Mouse (Mus musculus): Measurements from ENCODE around the gene Parp6. TPM values are rescaled to one million over a fixed set of nuclear protein-coding genes. Genes with fewer than 3 reads are reported as not detected.

Parp6 gene
- total RNA-seq, 2 experiments from 2014 or later, result 210 to 217 TPM

DNA sequence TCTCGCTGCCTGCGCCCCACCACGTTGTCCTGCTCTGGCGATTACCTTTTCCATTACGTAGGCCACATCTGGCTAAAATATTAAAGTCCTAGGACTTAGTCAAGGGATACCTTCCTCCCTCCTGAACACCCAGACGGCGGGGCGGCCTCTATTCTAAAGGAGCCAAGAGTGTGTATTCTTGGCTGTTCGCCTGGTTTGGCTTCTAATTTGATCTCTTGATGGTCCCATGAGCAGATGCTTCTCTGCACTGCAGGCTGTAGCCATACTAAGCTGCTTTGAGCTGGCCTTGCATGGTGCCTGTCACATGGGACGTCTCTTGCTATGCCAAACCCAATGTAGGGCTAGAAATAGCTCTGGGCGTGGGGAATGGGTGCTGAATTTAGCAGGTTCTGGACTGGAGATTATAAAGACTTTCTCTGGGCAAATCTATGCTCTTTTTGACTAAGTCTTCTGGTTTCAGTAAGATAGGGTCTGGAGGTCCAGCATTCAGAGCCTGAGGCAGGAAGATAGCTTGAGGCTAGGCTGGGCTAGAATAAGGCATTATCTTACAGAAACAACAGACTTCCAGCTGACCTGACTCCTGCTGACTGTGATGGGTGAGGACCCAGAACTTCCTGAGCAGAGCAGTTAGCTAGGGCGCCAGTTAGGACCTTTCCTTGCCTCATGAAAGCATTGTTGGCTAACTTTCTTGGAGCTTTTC is 55.3 kb downstream of the Parp6 start:
- DNase-seq (ENCODE audit: extremely low spot score in 1 of 2, low spot score in 2 of 2), result no peak
- intact Hi-C loops (cut with DNase I), result no loop called here

GRCm38 (mm10) chr9:59673427-59673826 is 56.3 kb downstream of the Parp6 start:
- intact Hi-C loops (cut with DNase I), result no loop called here

DNA sequence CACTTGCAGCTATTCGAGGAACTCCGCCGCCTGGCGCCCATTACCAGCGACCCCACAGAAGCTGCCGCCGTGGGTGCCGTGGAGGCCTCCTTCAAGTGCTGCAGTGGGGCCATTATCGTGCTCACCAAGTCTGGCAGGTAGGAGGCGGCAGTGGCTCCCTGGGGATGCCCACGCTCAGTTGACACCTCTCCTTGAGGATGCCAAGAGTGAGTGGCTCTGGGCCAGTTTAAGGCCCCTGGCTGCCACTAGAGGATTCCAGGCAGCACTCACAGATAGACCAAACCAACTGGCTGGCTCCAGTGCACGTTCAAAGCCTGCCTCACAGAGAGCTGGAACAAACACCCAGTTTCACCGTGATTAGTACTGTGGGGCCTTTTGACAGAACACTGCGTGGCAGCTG is 58.5 kb downstream of the Parp6 start:
- no peak for DNase-seq (ENCODE audit: extremely low spot score in 1 of 2, low spot score in 2 of 2)
- intact Hi-C loops (cut with DNase I), result no loop called here

More at GRCm38 (mm10) chr9:59673427-59673826, 56.3 kb downstream of the Parp6 start:
- DNase-seq (ENCODE audit: extremely low spot score in 1 of 2, low spot score in 2 of 2), result no peak

DNA sequence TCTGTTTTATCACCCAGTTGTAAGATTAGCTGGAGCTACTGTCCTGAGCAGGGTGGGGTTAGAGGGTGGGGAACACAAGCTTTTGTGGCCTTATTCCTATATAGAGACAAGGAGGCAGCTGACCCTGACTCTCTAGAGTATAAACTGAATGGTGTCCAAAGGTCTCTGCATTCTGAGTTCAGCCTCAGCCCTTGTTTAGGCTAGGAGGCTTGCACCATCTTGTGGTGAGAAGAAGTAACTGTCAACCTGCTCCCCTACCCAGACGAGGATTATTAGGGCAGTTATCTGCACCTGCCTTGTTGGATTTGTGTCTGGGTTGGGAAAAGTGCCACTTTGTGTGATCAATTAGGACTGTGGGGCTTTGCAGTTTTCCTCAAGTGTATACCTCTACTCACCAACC is 61.2 kb downstream of the Parp6 start:
- no peak for DNase-seq (ENCODE audit: extremely low spot score in 1 of 2, low spot score in 2 of 2)
- intact Hi-C loops (cut with DNase I), result no loop called here

- intact Hi-C loops (cut with DNase I), result no loop called here
- DNase-seq (ENCODE audit: extremely low spot score in 1 of 2, low spot score in 2 of 2), result peak; percentile 58 to 89
Measured at GRCm38 (mm10) chr9:59679678-59680533, 62.8 kb downstream of the Parp6 start, which contains the start of gene Gramd2. Gene Gramd2 (plus strand): TSS chr9:59680144.

DNA sequence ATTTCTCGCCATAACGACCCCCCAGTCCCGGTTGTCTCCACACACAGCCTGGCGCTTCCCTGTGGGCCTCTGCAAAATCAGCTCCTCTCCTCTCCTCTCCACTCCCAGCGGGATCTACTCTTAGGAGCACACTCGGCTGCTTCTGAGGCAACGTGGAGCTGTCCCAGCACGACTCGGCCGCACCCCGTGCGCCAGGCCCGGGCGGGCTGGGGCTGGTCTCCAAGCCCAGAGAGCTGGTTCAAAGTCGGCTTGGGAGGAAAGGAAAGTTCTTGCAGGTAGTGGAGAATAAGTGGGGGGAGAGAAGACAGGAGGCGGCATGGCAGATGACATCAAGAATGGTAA is 63.4 kb downstream of the Parp6 start:
- intact Hi-C loops (cut with DNase I), result no loop called here
- DNase-seq (ENCODE audit: extremely low spot score in 1 of 2, low spot score in 2 of 2), result no peak

DNA sequence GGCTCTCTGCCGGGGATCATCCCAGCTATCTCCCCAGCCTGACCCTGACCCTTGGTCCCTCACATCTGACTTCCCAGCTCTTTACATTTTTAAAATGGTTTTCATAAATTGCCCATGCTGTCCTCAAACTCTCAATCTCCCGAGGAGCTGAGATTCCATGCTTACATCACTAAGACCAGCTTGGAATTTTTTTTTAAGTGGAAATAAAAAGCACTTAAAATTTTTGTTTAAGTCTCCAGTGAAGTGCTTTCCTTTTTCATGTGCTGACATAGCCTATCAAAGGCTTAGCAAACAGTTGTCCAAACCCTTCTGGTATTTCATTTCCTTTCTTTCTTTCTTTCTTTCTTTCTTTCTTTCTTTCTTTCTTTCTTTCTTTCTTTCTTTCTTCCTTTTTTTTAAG is 66.9 kb downstream of the Parp6 start:
- intact Hi-C loops (cut with DNase I), result no loop called here
- no peak for DNase-seq (ENCODE audit: extremely low spot score in 1 of 2, low spot score in 2 of 2)

DNA sequence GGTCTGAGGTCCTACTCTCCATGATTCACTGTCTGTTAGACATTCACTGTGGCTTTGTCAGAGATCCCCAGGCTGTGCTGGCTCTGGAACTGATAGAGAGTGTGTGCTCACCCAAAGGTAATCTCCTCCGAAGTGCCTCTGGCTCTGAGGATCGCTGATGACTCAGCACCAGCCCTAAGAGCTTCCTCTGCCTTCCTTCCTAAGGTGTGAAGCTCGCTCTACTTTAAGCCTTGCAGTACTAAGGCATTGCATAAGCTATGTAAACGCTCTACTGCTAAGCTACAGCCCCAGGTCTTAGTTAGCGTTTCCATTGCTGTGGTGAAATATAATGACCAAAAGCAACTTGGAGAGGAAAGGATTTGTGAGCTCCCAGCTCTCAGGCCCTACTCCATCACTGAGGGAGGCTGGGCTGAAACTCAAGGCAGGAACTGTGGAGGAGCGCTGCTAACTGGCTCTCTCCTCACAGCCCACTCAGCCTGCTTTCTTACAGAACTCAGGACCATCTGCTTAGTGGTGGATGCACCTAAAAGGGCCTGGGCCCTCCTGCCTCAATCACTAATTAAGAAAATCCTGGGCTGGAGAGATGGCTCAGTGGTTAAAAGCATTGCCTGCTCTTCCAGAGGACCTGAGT is 70.4 kb downstream of the Parp6 start:
- intact Hi-C loops (cut with DNase I), result no loop called here
- no peak for DNase-seq (ENCODE audit: extremely low spot score in 1 of 2, low spot score in 2 of 2)

GRCm38 (mm10) chr9:59691635-59692094 is 74.6 kb downstream of the Parp6 start:
- DNase-seq (ENCODE audit: extremely low spot score in 1 of 2, low spot score in 2 of 2), result peak; percentile 91
- intact Hi-C loops (cut with DNase I), result no loop called here

- peak; percentile 48 to 79 for DNase-seq (ENCODE audit: extremely low spot score in 1 of 2, low spot score in 2 of 2)
- intact Hi-C loops (cut with DNase I), result no loop called here
Measured at GRCm38 (mm10) chr9:59692145-59692544, 75.1 kb downstream of the Parp6 start.

- no peak for DNase-seq (ENCODE audit: extremely low spot score in 1 of 2, low spot score in 2 of 2)
- intact Hi-C loops (cut with DNase I), result loop anchor here (5.0 kb wide), 1 partner anchor 57 kb away; the partner anchor contains the start of genes Myo9a and Senp8
Measured at GRCm38 (mm10) chr9:59694571-59695450, 77.7 kb downstream of the Parp6 start.

DNA sequence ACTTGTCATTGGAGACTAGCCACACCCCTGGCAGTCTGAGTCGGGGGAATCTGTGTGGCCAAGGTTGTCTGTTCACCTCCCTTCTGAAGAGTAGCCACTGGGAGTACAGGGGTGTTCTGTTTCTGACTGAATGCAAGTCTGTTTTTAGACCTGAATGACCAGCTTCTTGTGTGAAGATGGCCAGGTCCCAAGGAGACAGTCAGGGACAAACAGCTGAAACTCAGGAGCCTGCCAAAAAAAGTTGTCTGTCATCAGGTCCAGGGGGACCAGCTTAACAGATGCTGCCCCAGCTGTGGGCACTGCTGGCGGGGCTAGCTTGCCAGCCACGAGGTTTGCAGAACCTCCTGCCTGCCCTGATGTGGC is 78.3 kb downstream of the Parp6 start:
- intact Hi-C loops (cut with DNase I), result loop anchor here (5.0 kb wide), 1 partner anchor 57 kb away; the partner anchor contains the start of genes Myo9a and Senp8
- peak in 1 of 2 experiments; percentile 47 for DNase-seq (ENCODE audit: extremely low spot score in 1 of 2, low spot score in 2 of 2)

DNA sequence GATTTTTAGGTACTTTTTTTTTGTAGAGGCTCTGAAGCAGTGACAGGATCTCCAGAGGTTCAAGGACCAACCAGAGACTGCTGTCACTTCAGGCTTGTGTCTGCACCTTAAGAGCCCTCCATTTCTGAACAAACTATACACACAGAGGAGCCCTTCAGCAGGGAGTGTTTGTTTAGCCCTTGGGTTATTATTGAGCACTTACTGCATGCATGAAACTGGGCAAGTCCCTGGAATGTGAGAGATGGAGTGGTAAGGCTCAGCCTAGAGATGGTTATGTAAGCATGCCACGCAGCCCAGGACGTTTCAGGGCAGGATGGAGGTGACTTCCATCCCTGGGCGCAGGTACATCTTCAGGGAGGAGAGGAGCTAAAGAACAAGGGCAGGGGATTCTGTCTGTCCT is 79.3 kb downstream of the Parp6 start:
- DNase-seq (ENCODE audit: extremely low spot score in 1 of 2, low spot score in 2 of 2), result no peak
- intact Hi-C loops (cut with DNase I), result loop anchor here (5.0 kb wide), 1 partner anchor 56 kb away; the partner anchor contains the start of genes Myo9a and Senp8

Other genes with a start within 250 kb of the Parp6 start
- 100 to 1,000 TPM; 107 TPM for gene Arih1, start 130.7 kb upstream of the Parp6 start, total RNA-seq (2021)
- 10 to 100 TPM; 33.4 to 34.2 TPM for gene Hexa, start 77.7 kb upstream of the Parp6 start, total RNA-seq (2021)
- 1 to 10 TPM; 2.7 to 3.6 TPM for gene Tmem202, start 77.4 kb upstream of the Parp6 start, total RNA-seq (2021)
- 10 to 100 TPM; 37.5 to 40.1 TPM for gene Celf6, start 39.4 kb upstream of the Parp6 start, total RNA-seq (2021)
- 100 to 1,000 TPM; 687 to 749 TPM for gene Pkm, start 39.1 kb downstream of the Parp6 start, total RNA-seq (2021)
- 10 to 100 TPM; 13.3 to 14.6 TPM for gene Gramd2, start 62.9 kb downstream of the Parp6 start, total RNA-seq (2021)
- gene Senp8, start 133.4 kb downstream of the Parp6 start, total RNA-seq (2021), result 1 to 10 TPM; 5.0 to 6.3 TPM
- gene Myo9a, start 133.6 kb downstream of the Parp6 start, total RNA-seq (2021), result 10 to 100 TPM; 71.7 to 75.9 TPM

All from left cerebral cortex, postnatal 10 days (tissue).